Mouse (Mus musculus) testis, adult 10 weeks (tissue): ENCODE results near the gene Ccdc84. TPM values are rescaled to one million over a fixed set of nuclear protein-coding genes. Genes with fewer than 3 reads are reported as not detected.

Source experiments
- polyA plus RNA-seq: library from polyadenylated mRNA; stranded (reverse); fragments of 350-450 nt; fragmentation: Illumina TruSeq; extraction: RNeasy Lipid Tissue Mini Kit (QIAGEN cat#74804); gene quantifications from one replicate; pipeline ENCODE4 v1.2.3, GENCODE M21; 2014; ENCODE audit warnings: low read depth, low replicate concordance

The Ccdc84 gene
- polyA plus RNA-seq = 6.5 TPM

DNA sequence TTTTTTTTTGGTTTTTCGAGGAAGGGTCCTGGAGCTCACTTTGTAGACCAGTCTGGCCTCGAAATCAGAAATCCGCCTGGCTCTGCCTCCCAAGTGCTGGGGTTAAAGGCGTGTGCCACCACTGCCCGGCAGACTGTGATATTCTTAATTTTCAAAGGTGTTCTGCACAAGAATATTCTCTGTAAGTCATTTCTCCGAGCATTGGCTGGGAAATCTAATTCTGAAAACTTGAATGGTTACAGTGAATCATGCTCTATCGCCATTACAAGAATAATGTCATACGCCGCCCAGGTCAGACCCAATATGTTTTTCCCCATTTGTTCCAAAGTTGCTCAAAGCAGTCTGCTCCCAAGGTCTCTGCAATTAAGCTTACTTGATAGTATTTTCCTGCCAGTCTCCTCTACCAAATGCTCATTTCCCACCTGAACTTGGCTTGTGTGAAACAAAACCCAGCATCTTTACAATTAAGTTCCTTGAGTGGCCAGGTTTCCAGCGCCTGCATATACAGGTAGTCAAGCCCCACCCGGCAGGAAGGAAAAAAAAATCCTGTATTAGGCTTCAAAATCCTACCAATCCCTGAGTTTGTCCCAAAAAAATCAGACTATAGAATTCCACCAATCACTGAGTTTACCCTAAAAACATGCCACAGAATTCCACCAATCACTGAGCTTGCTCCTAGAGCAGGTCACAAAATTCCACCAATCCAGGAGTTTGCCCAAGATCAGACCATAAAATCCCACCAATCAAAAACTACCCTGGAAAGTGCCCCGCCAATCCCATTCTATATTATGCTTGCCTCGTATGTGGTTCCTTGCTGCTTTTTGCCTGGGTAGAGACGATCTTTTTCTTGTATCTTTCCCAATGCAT, at the start of gene Ccdc84:
TSS of gene Ccdc84 (minus strand) at position 51 of the 867 bp plus-strand sequence.

GRCm38 (mm10) chr9:44454891-44455220, 36.5 kb upstream of the Ccdc84 start, which contains the start of gene Upk2:
TSS of gene Upk2 (minus strand) at chr9:44454976.

GRCm38 (mm10) chr9:44440961-44441360, 22.6 kb upstream of the Ccdc84 start, which contains the start of gene Foxr1:
TSS of gene Foxr1 (minus strand) at chr9:44441136.

GRCm38 (mm10) chr9:44406906-44407751, 11.2 kb downstream of the Ccdc84 start, which contains the start of the genes Rps25 and Trappc4:
TSS of gene Rps25 (plus strand) at chr9:44407139.
TSS of gene Trappc4 (minus strand) at chr9:44407600.

DNA sequence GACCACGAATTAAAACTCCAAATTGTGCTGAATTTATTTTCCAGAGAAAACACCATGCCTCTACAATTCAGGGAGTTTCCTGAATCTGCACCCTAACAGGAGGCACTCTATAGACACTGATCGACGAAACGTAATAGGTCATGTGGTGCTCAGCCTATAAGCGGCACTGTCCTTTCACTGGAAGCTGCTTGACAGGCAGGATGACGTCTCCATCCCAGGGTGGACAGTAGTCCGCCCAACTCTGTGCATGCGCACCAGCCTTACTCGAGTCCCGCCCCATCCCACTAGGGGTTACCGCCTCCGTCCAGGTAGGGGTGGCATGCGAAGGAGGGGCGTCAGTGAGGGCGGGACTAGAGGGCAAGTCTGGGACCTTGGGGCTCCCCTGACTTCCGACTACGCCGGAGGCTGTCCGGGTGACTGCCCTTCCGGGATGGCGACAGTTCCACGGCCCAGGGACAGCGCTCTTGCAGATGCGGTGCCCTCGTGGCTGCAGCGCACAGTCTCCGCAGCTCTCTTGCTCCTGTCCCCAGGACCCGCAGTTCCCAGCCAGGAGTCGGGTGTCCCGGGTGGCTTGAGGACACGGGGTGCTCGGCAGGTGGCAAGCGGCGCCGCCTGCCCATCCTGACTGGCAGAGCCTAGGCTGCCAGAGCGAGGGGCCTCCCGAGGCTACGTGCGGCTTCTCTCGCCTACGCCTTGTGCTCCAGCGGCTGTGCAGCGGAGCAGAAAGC, 21.5 kb downstream of the Ccdc84 start, which contains the start of gene Slc37a4:
TSS of gene Slc37a4 (plus strand) at position 169 of the 728 bp plus-strand sequence.

DNA sequence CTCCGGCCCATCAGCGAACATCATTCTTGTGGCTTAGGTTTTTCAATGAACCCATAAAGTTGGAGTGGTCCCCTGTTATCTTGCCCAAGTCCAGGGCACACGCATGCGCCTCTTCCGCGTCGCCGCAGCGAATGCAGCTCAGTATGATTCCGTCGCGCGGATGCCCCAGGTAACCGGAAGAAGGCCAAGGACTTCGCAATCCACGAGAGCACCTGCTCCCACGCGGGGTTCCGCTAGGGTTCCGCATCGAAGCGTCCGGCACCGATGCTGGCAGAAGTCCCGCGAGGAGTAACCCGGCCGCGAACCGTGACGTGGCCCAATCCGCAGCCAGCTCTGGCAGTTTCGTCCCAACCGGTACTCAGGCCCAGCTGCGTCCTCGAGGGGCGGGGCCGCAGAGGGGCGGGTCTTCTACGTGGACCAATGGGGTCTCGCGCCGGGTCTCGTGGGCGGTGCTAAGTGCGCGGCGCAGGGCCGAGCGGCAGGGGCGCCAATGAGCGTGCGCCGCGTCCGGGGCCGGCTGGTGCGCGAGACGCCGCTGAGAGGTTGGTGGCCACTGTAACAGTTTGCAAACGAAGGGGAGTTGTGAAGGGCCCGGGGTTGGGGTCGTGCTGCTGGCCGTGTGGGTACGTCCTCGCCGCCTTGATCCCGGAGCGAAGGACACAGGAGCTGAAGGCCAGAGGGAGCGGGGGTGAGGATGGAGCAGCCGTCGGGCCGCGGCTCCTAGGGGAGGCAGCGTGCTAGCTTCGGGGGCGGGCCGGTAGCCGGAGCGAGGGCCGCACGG, 39.1 kb downstream of the Ccdc84 start, which contains the start of gene Hyou1:
TSS of gene Hyou1 (plus strand) at position 437 of the 781 bp plus-strand sequence.

DNA sequence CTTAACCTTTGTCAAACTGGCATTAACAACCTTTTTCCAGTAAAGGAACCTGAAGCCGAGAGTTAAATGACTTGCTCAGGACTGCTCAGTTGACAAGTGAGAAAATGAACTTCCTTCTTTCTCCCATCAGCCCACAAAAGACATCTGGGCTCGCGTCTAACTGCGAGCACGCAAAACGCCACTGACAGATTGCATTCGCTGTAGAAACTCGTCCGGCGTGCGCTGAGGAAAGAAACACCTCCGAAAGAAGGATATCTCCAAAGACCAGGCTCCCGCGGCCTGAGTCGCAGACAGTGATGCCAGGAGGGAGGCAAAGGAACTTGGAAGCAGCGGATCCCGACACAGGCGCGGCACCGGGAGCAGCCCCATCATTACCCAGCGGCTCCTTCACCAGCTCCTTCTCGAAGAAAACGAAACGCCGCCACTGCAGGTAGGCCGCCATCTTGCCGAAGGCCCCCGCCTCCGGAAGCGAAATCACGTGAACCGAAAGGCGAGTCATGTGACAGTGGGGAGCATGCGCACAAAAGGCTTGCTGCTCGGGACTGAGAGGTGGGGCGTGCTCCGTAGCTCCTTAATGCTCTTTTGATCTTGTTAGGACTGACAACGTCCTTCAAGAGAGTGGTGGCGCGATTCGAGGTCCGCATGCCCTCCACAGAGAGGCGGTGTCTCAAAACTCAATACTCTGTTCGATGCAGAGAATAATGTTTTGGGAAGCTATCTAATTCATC, 57.0 kb downstream of the Ccdc84 start, which contains the start of gene Vps11:
TSS of gene Vps11 (minus strand) at position 481 of the 728 bp plus-strand sequence.

Other genes with a start within 250 kb of the Ccdc84 start
- 55.7 TPM for gene Cbl, start 184.5 kb downstream of the Ccdc84 start, polyA plus RNA-seq
- gene Ccdc153, start 177.9 kb downstream of the Ccdc84 start, polyA plus RNA-seq = 0.28 TPM
- not detected for gene Pdzd3, start 167.1 kb downstream of the Ccdc84 start, polyA plus RNA-seq
- not detected for gene Nlrx1, start 150.0 kb downstream of the Ccdc84 start, polyA plus RNA-seq
- not detected for gene Abcg4, start 130.0 kb downstream of the Ccdc84 start, polyA plus RNA-seq
- gene Hinfp, start 112.9 kb downstream of the Ccdc84 start, polyA plus RNA-seq = 8.5 TPM
- gene C2cd2l, start 98.3 kb downstream of the Ccdc84 start, polyA plus RNA-seq = 0.56 TPM
- 1.9 TPM for gene Dpagt1, start 92.5 kb downstream of the Ccdc84 start, polyA plus RNA-seq
- gene H2afx, start 83.9 kb downstream of the Ccdc84 start, polyA plus RNA-seq = 7.2 TPM
- 12.6 TPM for gene Hmbs, start 74.3 kb downstream of the Ccdc84 start, polyA plus RNA-seq
- 7.6 TPM for gene Vps11, start 56.9 kb downstream of the Ccdc84 start, polyA plus RNA-seq
- gene Hyou1, start 39.1 kb downstream of the Ccdc84 start, polyA plus RNA-seq = 30.7 TPM
- 1.4 TPM for gene Slc37a4, start 21.7 kb downstream of the Ccdc84 start, polyA plus RNA-seq
- 518 TPM for gene Rps25, start 11.4 kb downstream of the Ccdc84 start, polyA plus RNA-seq
- 43.6 TPM for gene Trappc4, start 11.0 kb downstream of the Ccdc84 start, polyA plus RNA-seq
- gene Foxr1, start 22.6 kb upstream of the Ccdc84 start, polyA plus RNA-seq = 1.3 TPM
- not detected for gene Upk2, start 36.4 kb upstream of the Ccdc84 start, polyA plus RNA-seq
- 0.39 TPM for gene Bcl9l, start 64.3 kb upstream of the Ccdc84 start, polyA plus RNA-seq
- 13.8 TPM for gene Cxcr5, start 143.3 kb upstream of the Ccdc84 start, polyA plus RNA-seq
- gene Ddx6, start 186.3 kb upstream of the Ccdc84 start, polyA plus RNA-seq = 68.4 TPM